Mouse (Mus musculus) liver, embryonic 14.5 days (tissue): ENCODE results near the gene Cdrt4. TPM values are rescaled to one million over a fixed set of nuclear protein-coding genes. Genes with fewer than 3 reads are reported as not detected.

Source experiments
- ATAC-seq: fragments of 200-750 bp; cut with Nextera tagmentation; 2 replicates; pipeline ENCODE4 v1.8.0; 2017; ENCODE audit warnings: moderate number of reproducible peaks, mild to moderate bottlenecking, moderate library complexity; ENCODE audit not compliant: insufficient read depth
- DNase-seq, 3 experiments: peaks; one replicate each; pipeline ENCODE4 v3.0.0-alpha.2; 2012 to 2013; ENCODE audit warnings: low read depth in 3 of 3, low spot score in 3 of 3
- H3K27ac ChIP-seq: fragments of 300-500 bp; sonication (generic); 2 replicates; pipeline ENCODE4 v1.5.1; 2014; ENCODE audit warnings: moderate library complexity, mild to moderate bottlenecking, control low read depth, inconsistent platforms
- H3K27me3 ChIP-seq: fragments of 300-500 bp; sonication (generic); 2 replicates; pipeline ENCODE4 v1.6.1; 2014; ENCODE audit warnings: mild to moderate bottlenecking, low read length, moderate library complexity; ENCODE audit not compliant: control insufficient read depth, insufficient read depth
- H3K36me3 ChIP-seq: fragments of 300-500 bp; sonication (generic); replicated peaks from 2 replicates; pipeline ENCODE4 v1.6.1; 2014; ENCODE audit warnings: low read depth; ENCODE audit not compliant: control insufficient read depth, insufficient read depth
- H3K4me1 ChIP-seq, 2 experiments: fragments of 200-500 bp in 1 of 2; fragments of 300-500 bp in 1 of 2; sonication (generic) in 1 of 2; replicated peaks; 2 replicates each; pipeline ENCODE4 v1.6.1; 2012 to 2014; ENCODE audit warnings: antibody characterized with exemption in 1 of 2, inconsistent platforms in 1 of 2, low read length in 1 of 2; ENCODE audit not compliant: control insufficient read depth in 2 of 2, insufficient read depth in 2 of 2
- H3K4me2 ChIP-seq: fragments of 300-500 bp; sonication (generic); 2 replicates; pipeline ENCODE4 v1.6.1; 2014; ENCODE audit warnings: low read depth, mild to moderate bottlenecking, control low read depth, moderate library complexity
- H3K4me3 ChIP-seq, 2 experiments: fragments of 200-500 bp in 1 of 2; fragments of 300-500 bp in 1 of 2; sonication (generic) in 1 of 2; 2 replicates each; pipeline ENCODE4 v1.5.1; 2012 to 2014; ENCODE audit warnings: low read depth in 2 of 2, low read length in 2 of 2, mild to moderate bottlenecking in 2 of 2, control low read depth in 1 of 2, inconsistent platforms in 1 of 2, moderate library complexity in 1 of 2; ENCODE audit not compliant: insufficient read depth in 1 of 2
- H3K9ac ChIP-seq: fragments of 300-500 bp; sonication (generic); replicated peaks from 2 replicates; pipeline ENCODE4 v1.6.1; 2014; ENCODE audit warnings: mild to moderate bottlenecking, control low read depth, moderate library complexity
- H3K9me3 ChIP-seq: fragments of 300-500 bp; sonication (generic); 2 replicates; pipeline ENCODE4 v1.6.1; 2016; ENCODE audit warnings: low read length, mixed read lengths; ENCODE audit not compliant: control insufficient read depth
- CTCF ChIP-seq: IDR thresholded peaks from 2 replicates; pipeline ENCODE4 v1.5.1; 2016; ENCODE audit warnings: antibody characterized with exemption, low read depth, control low read depth
- EP300 ChIP-seq: IDR thresholded peaks from 2 replicates; pipeline ENCODE4 v1.6.1; 2016; ENCODE audit warnings: antibody characterized with exemption, low read depth
- WGBS: fragments of 180-500 bp; shearing (Covaris S2); extraction: QIAGEN DNeasy Blood & Tissue Kit; methylation state at CpG from one replicate; pipeline ENCODE4 v1.1.7; 2014; ENCODE audit not compliant: insufficient replicate concordance; 5-methylcytosine and 5-hydroxymethylcytosine counted together
- polyA plus RNA-seq, 2 experiments: library from polyadenylated mRNA; depleted of rRNA in 1 of 2; stranded (reverse) in 1 of 2; unstranded in 1 of 2; fragments of >200 nt; fragmentation: Nextera tagmentation in 1 of 2; extraction: Ambion mirVana in 1 of 2; gene quantifications; 2 replicates each; pipeline versions ENCODE4 v1.2.1 to v1.2.3; 2012 to 2014

Cdrt4 gene
- polyA plus RNA-seq, 2 experiments = not detected

- Histone ChIP-seq H3K4me3 (no peak overlapping the region), H3K27ac (no peak overlapping the region), H3K27me3 (no peaks in the 10 kb centered on the region), H3K9ac (no peak overlapping the region), H3K9me3 (no peaks in the 10 kb centered on the region), H3K4me1 (no peaks in the 10 kb centered on the region), H3K4me2 (no peak overlapping the region), H3K36me3 (no peaks in the 10 kb centered on the region)
- ATAC-seq (no peak), DNase-seq (no peak)
- WGBS = 64% methylated on average over 1 of the region's 1 CpGs
- TF ChIP-seq EP300 = no peak
- TF ChIP-seq CTCF = no peak
Measured at GRCm38 (mm10) chr11:62977176-62977575, 26.2 kb downstream of the Cdrt4 start.

DNA sequence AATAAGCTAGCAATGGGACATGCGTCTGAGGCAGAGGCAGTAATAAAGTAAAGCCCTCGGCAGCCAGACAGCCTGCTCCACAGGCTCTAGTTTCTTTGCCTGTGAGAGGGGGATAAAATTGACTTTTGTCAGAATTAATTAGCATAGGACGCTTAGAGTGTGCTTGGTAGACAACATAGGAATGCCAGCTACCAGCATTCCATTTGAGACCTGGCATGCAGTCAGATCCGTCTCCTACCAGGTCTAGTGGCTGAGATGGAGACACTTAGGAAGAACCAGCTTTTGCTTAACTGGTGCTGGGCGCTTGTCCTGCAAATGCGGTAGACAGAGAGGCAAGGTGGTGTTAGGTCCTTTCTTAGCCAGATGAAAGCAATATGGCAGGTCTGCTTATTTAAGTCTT, 27.9 kb downstream of the Cdrt4 start:
- Histone ChIP-seq H3K4me2 (no peak overlapping the region), H3K9ac (no peak overlapping the region), H3K4me3 (no peak overlapping the region), H3K9me3 (no peaks in the 10 kb centered on the region), H3K27ac (no peak overlapping the region), H3K27me3 (no peaks in the 10 kb centered on the region), H3K36me3 (no peaks in the 10 kb centered on the region), H3K4me1 (no peaks in the 10 kb centered on the region)
- DNase-seq (no peak), ATAC-seq (no peak)
- TF ChIP-seq CTCF (no peak), EP300 (no peak)
- WGBS = 65% methylated on average over 6 of the region's 6 CpGs

- no peak overlapping the region for H3K4me3 ChIP-seq
- H3K9me3 ChIP-seq = no peaks in the 10 kb centered on the region
- H3K4me1 ChIP-seq = no peaks in the 10 kb centered on the region
- WGBS = 59% methylated on average over 3 of the region's 3 CpGs
- ATAC-seq (no peak), DNase-seq (no peak)
- H3K4me2 ChIP-seq = no peak overlapping the region
- TF ChIP-seq EP300 (no peak), CTCF (no peak)
- no peaks in the 10 kb centered on the region for H3K27me3 ChIP-seq
- no peaks in the 10 kb centered on the region for H3K36me3 ChIP-seq
- no peak overlapping the region for H3K9ac ChIP-seq
- H3K27ac ChIP-seq = no peak overlapping the region
Measured at GRCm38 (mm10) chr11:62981729-62982128, 30.7 kb downstream of the Cdrt4 start.

GRCm38 (mm10) chr11:62983793-62984192, 32.8 kb downstream of the Cdrt4 start:
- H3K4me3 ChIP-seq = no peak overlapping the region
- H3K9ac ChIP-seq = no peak overlapping the region
- H3K4me1 ChIP-seq = no peaks in the 10 kb centered on the region
- WGBS = 12% methylated on average over 3 of the region's 3 CpGs
- H3K27ac ChIP-seq = no peak overlapping the region
- no peaks in the 10 kb centered on the region for H3K9me3 ChIP-seq
- H3K4me2 ChIP-seq = no peak overlapping the region
- no peak for DNase-seq
- H3K27me3 ChIP-seq = no peaks in the 10 kb centered on the region
- no peak for ATAC-seq
- TF ChIP-seq EP300 = no peak
- TF ChIP-seq CTCF = no peak
- no peaks in the 10 kb centered on the region for H3K36me3 ChIP-seq

DNA sequence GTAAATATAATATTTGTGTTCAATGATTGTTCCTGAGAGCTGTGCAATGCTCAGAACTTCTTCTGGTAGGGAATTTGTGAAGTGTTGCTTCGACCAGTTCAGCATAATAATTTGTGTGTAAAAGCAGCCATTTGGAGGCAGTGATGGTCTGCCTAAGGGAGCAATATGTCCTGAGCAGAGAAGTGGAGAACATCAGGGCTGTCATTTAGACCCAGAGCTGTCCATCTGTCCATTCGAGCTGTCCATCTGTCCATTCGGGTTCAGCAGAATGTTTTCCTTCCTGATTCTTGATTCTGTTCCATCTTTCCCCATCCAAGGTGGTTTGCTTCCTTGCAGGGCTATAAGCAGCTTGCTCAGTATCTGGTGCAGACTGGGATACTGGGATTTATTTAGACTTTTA, 33.4 kb downstream of the Cdrt4 start:
- H3K27ac ChIP-seq = no peak overlapping the region
- no peaks in the 10 kb centered on the region for H3K36me3 ChIP-seq
- no peak overlapping the region for H3K4me2 ChIP-seq
- TF ChIP-seq EP300 (no peak), CTCF (no peak)
- WGBS = 28% methylated on average over 3 of the region's 3 CpGs
- H3K27me3 ChIP-seq = no peaks in the 10 kb centered on the region
- no peak for DNase-seq
- no peaks in the 10 kb centered on the region for H3K4me1 ChIP-seq
- no peak for ATAC-seq
- no peak overlapping the region for H3K4me3 ChIP-seq
- no peaks in the 10 kb centered on the region for H3K9me3 ChIP-seq
- H3K9ac ChIP-seq = no peak overlapping the region
